Mouse (Mus musculus) embryo, embryonic 10.5 days (tissue): Measurements from ENCODE around the gene Nkain4.

Experiments
- DNase-seq: peaks from one replicate; pipeline ENCODE4 v3.0.0-alpha.2; 2015; ENCODE audit warnings: low spot score

Nkain4 gene

GRCm38 (mm10) chr2:180949947-180950346 is 4.6 kb downstream of the Nkain4 start:
- no peak for DNase-seq

- no peak for DNase-seq
These were observed 12.6 kb downstream of the Nkain4 start for GRCm38 (mm10) chr2:180941869-180942268.

- no peak for DNase-seq
These were observed 14.3 kb downstream of the Nkain4 start for GRCm38 (mm10) chr2:180940187-180940586.

- DNase-seq = no peak
These were observed 22.1 kb downstream of the Nkain4 start for GRCm38 (mm10) chr2:180932418-180932817.

GRCm38 (mm10) chr2:180928723-180929122 is 25.8 kb downstream of the Nkain4 start, which contains the start of gene Birc7:
TSS of gene Birc7 (plus strand) at chr2:180929023.
- DNase-seq = no peak

- DNase-seq = peak; percentile 91
These were observed 29.3 kb downstream of the Nkain4 start for GRCm38 (mm10) chr2:180925176-180925575.

GRCm38 (mm10) chr2:180922739-180923138 is 31.8 kb downstream of the Nkain4 start:
- no peak for DNase-seq

GRCm38 (mm10) chr2:180920810-180921400 is 33.6 kb downstream of the Nkain4 start, which contains the start of gene Ythdf1:
TSS of gene Ythdf1 (minus strand) at chr2:180920949.
- peak; percentile 99 for DNase-seq

- no peak for DNase-seq
These were observed 34.3 kb downstream of the Nkain4 start for GRCm38 (mm10) chr2:180919913-180920809.

GRCm38 (mm10) chr2:180915886-180916433 is 38.5 kb downstream of the Nkain4 start:
- no peak for DNase-seq

GRCm38 (mm10) chr2:180910928-180911327 is 43.6 kb downstream of the Nkain4 start:
- DNase-seq = no peak

- DNase-seq = no peak
These were observed 48.8 kb downstream of the Nkain4 start for GRCm38 (mm10) chr2:180905556-180906221.

GRCm38 (mm10) chr2:180904435-180905208 is 49.9 kb downstream of the Nkain4 start:
- no peak for DNase-seq

- peak; percentile 82 for DNase-seq
These were observed 52.4 kb downstream of the Nkain4 start for GRCm38 (mm10) chr2:180902086-180902485.

- DNase-seq = no peak
These were observed 56.6 kb downstream of the Nkain4 start for GRCm38 (mm10) chr2:180897857-180898256.

- no peak for DNase-seq
These were observed 57.5 kb downstream of the Nkain4 start for GRCm38 (mm10) chr2:180896819-180897625.

GRCm38 (mm10) chr2:180895837-180896525 is 58.5 kb downstream of the Nkain4 start:
- no peak for DNase-seq

- no peak for DNase-seq
These were observed 59.2 kb downstream of the Nkain4 start for GRCm38 (mm10) chr2:180895321-180895720.

GRCm38 (mm10) chr2:180894734-180895133 is 59.8 kb downstream of the Nkain4 start:
- DNase-seq = peak; percentile 92

- DNase-seq = peak; percentile 79
These were observed 60.4 kb downstream of the Nkain4 start for GRCm38 (mm10) chr2:180894029-180894623.
